ENCODE assay signal across 8 mouse cellular contexts in the genomic region with DNA sequence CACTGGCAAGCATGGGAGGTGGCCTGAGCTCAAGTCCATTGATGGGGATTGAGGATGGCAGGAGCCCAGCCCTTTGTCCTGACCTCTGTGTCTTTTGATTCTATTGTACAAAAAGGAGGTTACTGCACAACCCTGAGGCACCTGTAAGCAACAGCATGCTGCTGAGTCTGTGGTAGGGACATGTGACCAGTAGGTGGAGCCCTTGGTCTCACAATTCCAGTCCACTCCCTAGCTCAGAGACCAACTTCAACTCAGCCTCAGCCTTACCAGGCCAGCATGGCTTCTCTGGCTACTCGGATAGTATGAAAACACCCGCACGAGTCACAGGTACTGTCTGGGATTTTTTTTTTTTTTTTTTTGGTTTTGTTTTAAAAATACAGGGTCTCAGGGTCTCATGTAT. TPM values are rescaled to one million over a fixed set of nuclear protein-coding genes. Genes with fewer than 3 reads are reported as not detected.
A peak's percentile ranks its signal among the peaks of the same experiment; 100 is the strongest.
DNase-seq lines count a peak whose midpoint lies in the region; ATAC-seq lines count a peak whose summit lies in the region.

No protein-coding gene starts in this region.

- H3K4me2 ChIP-seq in embryonic facial prominence, embryonic 11.5 days (ENCODE audit: low read depth, low read length) = no peak overlapping the region
- no peak overlapping the region for H3K4me2 ChIP-seq in midbrain, embryonic 11.5 days

- H3K4me3 ChIP-seq in embryonic facial prominence, embryonic 11.5 days (ENCODE audit: low read depth, low read length) = no peak overlapping the region
- no peak overlapping the region for H3K4me3 ChIP-seq in midbrain, embryonic 11.5 days (ENCODE audit: low read depth, low read length)

- no peaks in the 10 kb centered on the region for H3K27me3 ChIP-seq in embryonic facial prominence, embryonic 11.5 days (ENCODE audit: control insufficient read depth, insufficient read depth, low read length)
- H3K27me3 ChIP-seq in midbrain, embryonic 11.5 days (ENCODE audit: control insufficient read depth, insufficient read depth, low read length) = no peaks in the 10 kb centered on the region

- intact Hi-C loops in left cerebral cortex, postnatal 36 days (cut with DNase I) = loop anchor here (2.0 to 5.0 kb wide), 2 partner anchors 48 to 120 kb away; a partner anchor contains a TSS

- H3K36me3 ChIP-seq in embryonic facial prominence, embryonic 11.5 days (replicated peaks; ENCODE audit: control insufficient read depth, insufficient read depth, low read depth, low read length) = no peaks in the 10 kb centered on the region
- no peaks in the 10 kb centered on the region for H3K36me3 ChIP-seq in midbrain, embryonic 11.5 days (ENCODE audit: control insufficient read depth, insufficient read depth, low read length)

- H3K9me3 ChIP-seq in embryonic facial prominence, embryonic 11.5 days (replicated peaks; ENCODE audit: control insufficient read depth, low read length) = no peaks in the 10 kb centered on the region
- H3K9me3 ChIP-seq in midbrain, embryonic 11.5 days (ENCODE audit: control insufficient read depth, low read length) = no peaks in the 10 kb centered on the region

- no peak for ATAC-seq in CD4-positive, CD25-positive, alpha-beta regulatory T cell, adult 4 months
- ATAC-seq in embryonic facial prominence, embryonic 11.5 days (replicated peaks; ENCODE audit: insufficient number of reproducible peaks, low FRiP score, low TSS enrichment, low read depth) = peak; percentile 76
- peak; percentile 88 for ATAC-seq in midbrain, embryonic 11.5 days (ENCODE audit: low FRiP score)

- WGBS in embryonic facial prominence, embryonic 11.5 days = 7% methylated on average over 3 of the region's 3 CpGs
- WGBS in midbrain, embryonic 11.5 days = 16% methylated on average over 3 of the region's 3 CpGs

- H3K9ac ChIP-seq in embryonic facial prominence, embryonic 11.5 days (replicated peaks; ENCODE audit: low read length) = no peak overlapping the region
- H3K9ac ChIP-seq in midbrain, embryonic 11.5 days (ENCODE audit: low read length) = no peak overlapping the region

- H3K4me1 ChIP-seq in embryonic facial prominence, embryonic 11.5 days (ENCODE audit: control insufficient read depth, insufficient read depth, low read length) = 0 out of 2 replicates have a peak, but pooled peaks cover 2% of the 10 kb centered on the region
- H3K4me1 ChIP-seq in midbrain, embryonic 11.5 days (ENCODE audit: control insufficient read depth, insufficient read depth, low read length) = no peaks in the 10 kb centered on the region

- H3K27ac ChIP-seq in embryonic facial prominence, embryonic 11.5 days (replicated peaks; ENCODE audit: low read depth, low read length) = no peak overlapping the region
- no peak overlapping the region for H3K27ac ChIP-seq in midbrain, embryonic 11.5 days (ENCODE audit: low read depth, low read length)

- peak; percentile 76 for DNase-seq in CD4-positive, CD25-positive, alpha-beta regulatory T cell, adult 2 months (ENCODE audit: low read depth, low spot score)
- peak; percentile 90 for DNase-seq in embryonic facial prominence, embryonic 11.5 days (ENCODE audit: low spot score)
- DNase-seq in heart, adult 11 months = peak; percentile 97
- peak; percentile 83 for DNase-seq in kidney, adult 11 months
- peak; percentile 73 to 81 for DNase-seq in left cerebral cortex, postnatal 36 days (ENCODE audit: low spot score in 2 of 2)
- peak; percentile 93 for DNase-seq in midbrain, embryonic 11.5 days (ENCODE audit: low spot score, missing footprints)
- peak; percentile 83 for DNase-seq in skeletal muscle tissue, adult 2 months (ENCODE audit: low read depth, low spot score)

RNA-seq across cellular contexts. Expression of a gene that starts 27.5 kb away (rescaled TPM):
- not detected for polyA plus RNA-seq in CD4-positive, CD25-positive, alpha-beta regulatory T cell, adult 4 months (2017; shearing (Covaris generic))
- 0.21 and 0.26 TPM in 2 replicates for polyA plus RNA-seq in embryonic facial prominence, embryonic 11.5 days (2014; fragmentation: Nextera tagmentation; extraction: Ambion mirVana)
- total RNA-seq in left cerebral cortex, postnatal 36 days (2021) = under 1 TPM; 0.42 to 0.86 TPM
- 0.22 and 0.41 TPM in 2 replicates for polyA plus RNA-seq in midbrain, embryonic 11.5 days (2014; fragmentation: Nextera tagmentation; extraction: Ambion mirVana)

RNA-seq across cellular contexts. Expression of a gene that starts 38.7 kb away (rescaled TPM):
- polyA plus RNA-seq in CD4-positive, CD25-positive, alpha-beta regulatory T cell, adult 4 months (2017; shearing (Covaris generic)) = 10 to 100 TPM; 19.5 to 28.9 TPM
- 5.5 and 8.0 TPM in 2 replicates for polyA plus RNA-seq in embryonic facial prominence, embryonic 11.5 days (2014; fragmentation: Nextera tagmentation; extraction: Ambion mirVana)
- 10 to 100 TPM; 21.4 to 22.4 TPM for total RNA-seq in left cerebral cortex, postnatal 36 days (2021)
- 8.8 and 10.5 TPM in 2 replicates for polyA plus RNA-seq in midbrain, embryonic 11.5 days (2014; fragmentation: Nextera tagmentation; extraction: Ambion mirVana)

RNA-seq across cellular contexts. Expression of a gene that starts 48.5 kb away (rescaled TPM):
- polyA plus RNA-seq in CD4-positive, CD25-positive, alpha-beta regulatory T cell, adult 4 months (2017; shearing (Covaris generic)) = not detected
- polyA plus RNA-seq in embryonic facial prominence, embryonic 11.5 days (2014; fragmentation: Nextera tagmentation; extraction: Ambion mirVana) = 1.9 and 2.4 TPM in 2 replicates
- 10 to 100 TPM; 13.0 to 21.2 TPM for total RNA-seq in left cerebral cortex, postnatal 36 days (2021)
- 2.8 and 4.4 TPM in 2 replicates for polyA plus RNA-seq in midbrain, embryonic 11.5 days (2014; fragmentation: Nextera tagmentation; extraction: Ambion mirVana)
